In the genomic region with DNA sequence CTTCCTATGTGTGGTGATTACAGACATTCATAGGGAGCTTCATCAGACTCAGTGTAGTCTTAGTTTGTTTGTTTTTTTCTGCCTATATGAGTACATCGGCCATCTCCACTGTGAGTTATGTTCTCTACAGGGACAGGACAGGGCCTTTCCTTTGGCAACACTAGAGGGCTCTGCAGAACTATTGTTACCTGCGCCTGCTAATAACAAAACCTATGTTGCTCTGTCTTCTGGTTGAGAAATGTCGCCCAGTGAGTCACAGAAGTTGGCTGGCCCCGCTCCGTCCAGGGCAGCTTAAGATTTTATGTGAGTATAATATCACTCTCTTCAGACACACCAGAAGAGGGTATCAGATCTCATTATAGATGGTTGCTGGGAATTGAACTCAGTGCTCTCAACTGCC, we compare ENCODE assay signal across 21 mouse cellular contexts. TPM values are rescaled to one million over a fixed set of nuclear protein-coding genes. Genes with fewer than 3 reads are reported as not detected.
DNase-seq lines count a peak whose midpoint lies in the region; ATAC-seq and TF ChIP-seq lines count a peak whose summit lies in the region.
"Had no signal": no experiment of that assay in that cellular context is flagged by ENCODE, and none has a peak within 500 bp of the region (broad histone marks: within the 10 kb centered on the region; RNA-seq: fewer than 3 reads in every experiment).

No protein-coding gene starts in this region.

- peak; percentile 35 for TF ChIP-seq CTCF in intestine, postnatal 0 days (IDR thresholded peaks at IDR 0.05; ENCODE audit: low read depth)

- H3K36me3 ChIP-seq in intestine, postnatal 0 days (ENCODE audit: control insufficient read depth, insufficient read depth) = no peaks in the 10 kb centered on the region
- H3K36me3 ChIP-seq in intestine, embryonic 15.5 days = no peaks in the 10 kb centered on the region
- no peaks in the 10 kb centered on the region for H3K36me3 ChIP-seq in hindbrain, embryonic 16.5 days (ENCODE audit: control insufficient read depth, insufficient read depth, low read length)
- H3K36me3 ChIP-seq: forebrain, embryonic 15.5 days; heart, embryonic 15.5 days; midbrain, embryonic 13.5 days had no signal

- WGBS in intestine, postnatal 0 days = 84% methylated on average over 5 of the region's 5 CpGs
- 82% methylated on average over 5 of the region's 5 CpGs for WGBS in intestine, embryonic 15.5 days
- WGBS in hindbrain, embryonic 16.5 days = 90% methylated on average over 5 of the region's 5 CpGs

- no peaks in the 10 kb centered on the region for H3K9me3 ChIP-seq in intestine, postnatal 0 days (ENCODE audit: control insufficient read depth)
- H3K9me3 ChIP-seq in intestine, embryonic 15.5 days = no peaks in the 10 kb centered on the region
- H3K9me3 ChIP-seq in hindbrain, embryonic 16.5 days (ENCODE audit: control insufficient read depth, low read length) = no peaks in the 10 kb centered on the region
- H3K9me3 ChIP-seq: forebrain, embryonic 15.5 days; heart, embryonic 15.5 days; midbrain, embryonic 13.5 days had no signal

- peak; percentile 12 for DNase-seq in thymus, postnatal 4 days
- DNase-seq in thymus, postnatal 14 days = no peak
- DNase-seq in adrenal gland, postnatal 14 days = peak; percentile 21
- DNase-seq in left cerebral cortex, postnatal 36 days (ENCODE audit: low spot score in 2 of 2) = no peak
- DNase-seq: cerebellum, adult 8-10 months; heart, adult 18-20 months; kidney, postnatal 36 days; layer of hippocampus, postnatal 36 days had no signal

- no peak overlapping the region for H3K9ac ChIP-seq in intestine, postnatal 0 days (ENCODE audit: low read depth, low read length)
- H3K9ac ChIP-seq in intestine, embryonic 15.5 days = no peak overlapping the region
- no peak overlapping the region for H3K9ac ChIP-seq in hindbrain, embryonic 16.5 days (ENCODE audit: low read depth, low read length)
- H3K9ac ChIP-seq: forebrain, embryonic 15.5 days; heart, embryonic 15.5 days; midbrain, embryonic 13.5 days had no signal

- intact Hi-C loops in left cerebral cortex, postnatal 36 days (cut with DNase I) = no loop called here

- no peak overlapping the region for H3K4me3 ChIP-seq in intestine, postnatal 0 days (ENCODE audit: low read depth, low read length)
- no peak overlapping the region for H3K4me3 ChIP-seq in intestine, embryonic 15.5 days (replicated peaks)
- no peak overlapping the region for H3K4me3 ChIP-seq in hindbrain, embryonic 16.5 days (ENCODE audit: low read length)
- H3K4me3 ChIP-seq: forebrain, embryonic 15.5 days; heart, embryonic 15.5 days; hindbrain, embryonic 10.5 days; midbrain, embryonic 13.5 days had no signal

- ATAC-seq in intestine, postnatal 0 days = no peak
- no peak for ATAC-seq in intestine, embryonic 15.5 days
- ATAC-seq in hindbrain, embryonic 16.5 days = no peak
- ATAC-seq: forebrain, embryonic 15.5 days; intestine, embryonic 16.5 days; midbrain, embryonic 13.5 days had no signal

- no peak overlapping the region for H3K4me2 ChIP-seq in intestine, postnatal 0 days (replicated peaks; ENCODE audit: low read depth)
- no peak overlapping the region for H3K4me2 ChIP-seq in intestine, embryonic 15.5 days (replicated peaks)
- no peak overlapping the region for H3K4me2 ChIP-seq in hindbrain, embryonic 16.5 days (ENCODE audit: low read length)
- H3K4me2 ChIP-seq: forebrain, embryonic 15.5 days; heart, embryonic 15.5 days; midbrain, embryonic 13.5 days had no signal

- H3K27ac ChIP-seq in intestine, postnatal 0 days (ENCODE audit: low read depth, low read length) = no peak overlapping the region
- H3K27ac ChIP-seq in intestine, embryonic 15.5 days = no peak overlapping the region
- H3K27ac ChIP-seq in hindbrain, embryonic 16.5 days (ENCODE audit: low read depth, low read length) = no peak overlapping the region
- H3K27ac ChIP-seq: forebrain, embryonic 15.5 days; heart, embryonic 15.5 days; hindbrain, embryonic 10.5 days; macrophage; midbrain, embryonic 13.5 days had no signal

- peaks cover 2% of the 10 kb centered on the region; the same call in 1 of the 2 replicates for H3K4me1 ChIP-seq in intestine, postnatal 0 days (replicated peaks; ENCODE audit: control insufficient read depth, insufficient read depth, low read length)
- 0 out of 2 replicates have a peak, but pooled peaks cover 2% of the 10 kb centered on the region for H3K4me1 ChIP-seq in intestine, embryonic 15.5 days (replicated peaks)
- H3K4me1 ChIP-seq in hindbrain, embryonic 16.5 days (ENCODE audit: control insufficient read depth, insufficient read depth, low read depth, low read length) = no peaks in the 10 kb centered on the region

- peaks cover 24% of the 10 kb centered on the region for H3K27me3 ChIP-seq in intestine, postnatal 0 days (replicated peaks; ENCODE audit: control insufficient read depth, insufficient read depth, low read length)
- peaks cover 40% of the 10 kb centered on the region for H3K27me3 ChIP-seq in intestine, embryonic 15.5 days (replicated peaks)
- peaks cover 42% of the 10 kb centered on the region for H3K27me3 ChIP-seq in hindbrain, embryonic 16.5 days (replicated peaks; ENCODE audit: control insufficient read depth, insufficient read depth, low read length)

RNA-seq across cellular contexts. Expression of gene BC107364, which starts 41.1 kb away (rescaled TPM):
- 0.54 and 0.56 TPM in 2 replicates for polyA plus RNA-seq in intestine, postnatal 0 days (2015; fragmentation: Nextera tagmentation; extraction: Ambion mirVana)
- polyA plus RNA-seq in intestine, embryonic 15.5 days (2015; fragmentation: Nextera tagmentation; extraction: Ambion mirVana) = 0.14 and 0.20 TPM in 2 replicates
- total RNA-seq in adrenal gland, postnatal 14 days (2021) = not detected in 2 replicates
- not detected in 2 replicates for polyA plus RNA-seq in hindbrain, embryonic 16.5 days (2015; fragmentation: Nextera tagmentation; extraction: Ambion mirVana)
- not detected for total RNA-seq in left cerebral cortex, postnatal 36 days (2021)
- total RNA-seq: gastrocnemius, adult 8-10 months; heart, adult 18-20 months; layer of hippocampus, postnatal 36 days had no signal
- polyA plus RNA-seq: forebrain, embryonic 15.5 days; hindbrain, embryonic 10.5 days; limb, embryonic 11.5 days; liver, embryonic 16.5 days; macrophage; midbrain, embryonic 13.5 days; spleen, adult 2 months had no signal

Comparison
In these comparisons a context has a peak if more than half of its experiments do, and no peak if none do; other contexts are left out.
1. DNase-seq: peak in thymus, postnatal 4 days (single experiment) and adrenal gland, postnatal 14 days (single experiment); none in thymus, postnatal 14 days (single experiment) and left cerebral cortex, postnatal 36 days (0 of 2).